Mouse (Mus musculus) cerebral cortex, adult 2 months (tissue): Measurements from ENCODE around the gene Gzmn.

Experiments used
- WGBS: fragments of 180-500 bp; shearing (Covaris S2); methylation state at CpG from one replicate; pipeline ENCODE4 v1.1.7; 2018; 5-methylcytosine and 5-hydroxymethylcytosine counted together

The Gzmn gene

DNA sequence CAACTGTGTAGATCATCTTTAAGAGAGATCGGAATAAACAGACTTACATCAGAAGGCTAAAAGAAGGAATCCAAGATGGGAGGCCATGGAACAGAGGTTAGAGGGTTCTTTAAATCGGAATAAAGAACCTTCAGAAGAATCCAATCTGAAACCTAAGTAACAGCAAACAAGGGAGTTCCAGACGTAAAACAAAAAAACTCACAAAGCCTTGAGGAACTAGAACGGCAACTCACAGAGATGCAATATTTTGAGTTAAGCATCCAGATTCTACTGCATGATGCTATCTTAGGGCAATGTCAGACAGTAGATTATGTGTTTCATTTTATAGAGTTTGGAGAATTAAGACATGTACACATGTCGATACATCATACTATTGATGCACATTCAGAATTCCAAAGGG lies at the start of gene Gzmn:
Gene Gzmn, minus strand, starts transcription at position 101 of the 400 bp plus-strand sequence.
- 93% methylated on average over 5 of the region's 5 CpGs for WGBS

DNA sequence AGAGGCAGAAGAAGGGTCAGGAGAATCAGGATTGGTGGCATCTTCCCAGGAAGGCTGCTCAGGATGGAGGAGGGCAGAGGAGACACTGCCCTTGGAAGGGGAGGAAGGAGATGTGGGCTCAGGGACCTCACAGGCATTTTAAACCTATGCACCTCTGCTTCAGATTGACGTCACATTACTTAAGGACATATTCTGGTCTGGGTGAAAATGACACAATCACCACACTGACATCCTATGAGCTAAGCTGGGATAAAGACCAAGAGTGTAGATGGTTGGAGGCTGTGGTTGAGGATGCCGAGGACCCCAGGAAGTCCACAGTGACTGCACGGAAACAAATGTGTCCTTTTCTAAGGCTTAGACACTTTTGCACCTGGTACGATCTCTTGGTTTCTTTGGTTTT lies 36.9 kb upstream of the Gzmn start, which contains the start of gene Gzmf:
Gene Gzmf, minus strand, starts transcription at position 101 of the 400 bp plus-strand sequence.
- WGBS = 96% methylated on average over 4 of the region's 4 CpGs

DNA sequence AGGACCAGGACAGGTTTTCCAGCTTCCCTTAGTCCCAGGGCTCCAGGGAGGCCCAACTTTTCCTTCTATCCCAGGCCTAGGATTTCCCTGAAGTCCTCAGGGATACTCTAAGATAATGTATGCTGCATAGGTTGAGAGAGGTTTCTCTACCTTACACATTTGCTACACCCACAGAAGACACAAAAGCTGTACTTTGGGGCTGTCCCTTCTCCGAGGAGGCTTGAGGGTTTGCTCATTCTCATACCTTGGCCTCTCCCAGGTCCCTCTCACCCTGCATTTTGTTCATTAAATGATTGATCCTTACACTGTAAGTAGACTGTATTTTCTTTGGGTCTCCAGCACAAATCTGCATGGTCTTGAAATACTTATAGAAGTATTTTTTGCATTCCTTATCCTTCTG lies 31.2 kb upstream of the Gzmn start:
- WGBS = 89% methylated on average over 1 of the region's 1 CpGs

DNA sequence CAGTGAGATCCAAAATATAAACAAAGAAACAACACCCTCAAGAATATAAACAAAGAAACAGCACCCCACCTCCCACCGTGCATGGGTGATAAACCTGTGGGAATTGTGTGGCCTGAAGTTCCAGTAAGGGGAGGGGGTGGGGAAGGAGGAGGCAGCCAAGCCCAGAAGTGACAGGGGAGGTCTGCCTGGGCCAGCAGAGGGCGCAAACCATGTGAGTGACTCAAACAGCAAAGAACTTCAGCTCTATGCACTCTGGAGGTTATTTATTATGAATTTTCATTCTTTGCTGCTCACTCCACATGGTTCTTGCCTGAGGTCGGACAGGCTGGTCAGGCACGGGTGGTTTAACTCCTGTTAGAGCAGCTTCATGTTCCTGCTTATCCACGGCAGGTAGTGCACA lies 30.6 kb upstream of the Gzmn start:
- 52% methylated on average over 5 of the region's 5 CpGs for WGBS

DNA sequence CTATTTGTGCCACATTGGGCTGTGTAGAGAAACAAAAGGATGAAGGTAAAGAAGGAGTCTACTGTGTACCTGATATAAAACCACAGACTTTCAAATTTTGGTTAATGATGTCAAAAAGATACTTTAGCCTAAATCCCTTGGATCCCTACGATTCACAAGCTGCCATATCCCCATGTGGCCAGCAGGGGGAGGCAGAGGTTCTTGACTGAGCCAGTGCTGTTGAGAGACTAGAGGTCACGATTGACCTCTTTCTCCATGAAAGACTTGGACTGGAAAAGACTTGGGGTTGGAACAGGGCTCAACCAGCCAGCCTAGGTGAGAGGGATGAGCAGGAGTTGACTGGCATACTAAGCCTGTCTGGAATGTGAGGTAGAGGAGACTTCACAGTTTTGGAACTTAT lies 29.6 kb upstream of the Gzmn start:
- 19% methylated on average over 2 of the region's 2 CpGs for WGBS

DNA sequence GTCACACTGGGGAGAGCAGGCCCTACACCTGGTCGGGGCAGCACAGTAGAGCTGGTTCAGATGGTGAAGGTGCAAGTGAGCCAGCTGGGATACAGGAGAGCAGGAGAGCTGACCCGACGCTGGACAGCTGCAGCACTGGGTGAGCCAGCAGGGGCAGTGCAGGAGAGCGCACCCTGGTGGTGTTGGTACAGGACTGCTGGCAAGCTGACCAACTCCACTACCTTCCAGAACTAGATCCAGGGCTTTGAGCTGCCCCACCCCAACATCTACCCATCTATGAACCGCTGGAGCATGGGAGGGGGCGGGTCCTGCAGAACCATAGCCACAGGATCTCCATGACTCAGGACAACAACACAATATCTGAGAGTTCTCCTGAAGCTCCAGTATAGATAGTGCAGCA lies 12.5 kb upstream of the Gzmn start:
- WGBS = 51% methylated on average over 6 of the region's 6 CpGs

DNA sequence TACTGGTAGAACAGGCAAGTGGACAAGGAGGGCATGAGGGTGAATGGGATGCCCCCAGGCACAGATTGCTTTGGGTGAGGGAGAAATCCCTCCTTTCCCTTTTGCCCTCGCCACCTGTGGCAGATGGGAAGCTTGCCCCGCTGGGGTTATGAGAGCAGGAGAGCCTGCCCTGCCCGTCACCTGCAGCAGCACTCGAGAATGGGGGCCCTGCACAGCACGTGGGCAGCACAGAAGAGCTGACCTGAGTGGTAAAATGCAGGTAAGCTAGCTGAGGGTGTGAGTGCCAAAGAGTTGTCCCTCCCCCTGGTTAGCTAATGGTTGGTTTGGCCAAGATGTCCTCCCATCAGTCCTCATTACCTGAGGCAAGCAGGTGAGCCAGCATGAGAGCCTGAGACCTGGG lies 12.1 kb upstream of the Gzmn start:
- WGBS = 78% methylated on average over 5 of the region's 5 CpGs

DNA sequence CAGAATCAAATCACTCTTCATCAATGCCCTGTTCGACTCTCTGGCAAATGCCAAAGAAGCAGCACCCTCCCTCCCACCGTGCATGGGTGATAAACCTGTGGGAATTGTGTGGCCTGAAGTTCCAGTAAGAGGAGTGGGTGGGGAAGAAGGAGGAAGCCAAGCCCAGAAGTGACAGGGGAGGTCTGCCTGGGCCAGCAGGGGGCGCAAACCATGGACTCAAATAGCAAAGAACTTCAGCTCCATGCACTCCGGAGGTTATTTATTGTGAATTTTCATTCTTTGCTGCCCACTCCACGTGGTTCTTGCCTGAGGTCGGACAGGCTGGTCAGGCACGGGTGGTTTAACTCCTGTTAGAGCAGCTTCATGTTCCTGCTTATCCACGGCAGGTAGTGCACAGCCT lies 3.3 kb upstream of the Gzmn start:
- WGBS = 28% methylated on average over 8 of the region's 8 CpGs

DNA sequence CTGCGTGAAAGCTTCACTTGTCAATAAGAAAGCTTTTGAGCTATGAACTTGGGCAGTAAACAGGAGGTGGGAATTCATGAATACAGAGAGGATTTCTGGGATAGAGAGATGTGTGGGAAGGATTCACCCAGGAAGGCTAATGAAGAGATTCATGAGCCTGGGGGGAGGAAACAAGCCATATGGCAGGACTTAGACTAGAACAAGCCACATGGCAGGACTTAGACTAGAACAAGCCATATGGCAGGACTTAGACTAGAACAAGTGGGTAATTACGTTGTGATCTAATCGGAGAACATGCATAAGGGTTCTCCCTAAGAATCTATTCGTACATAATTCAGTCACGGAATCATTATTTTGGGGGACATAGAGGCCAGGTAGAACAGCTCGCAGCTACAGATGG lies 1.0 kb downstream of the Gzmn start:
- WGBS = 63% methylated on average over 6 of the region's 6 CpGs

DNA sequence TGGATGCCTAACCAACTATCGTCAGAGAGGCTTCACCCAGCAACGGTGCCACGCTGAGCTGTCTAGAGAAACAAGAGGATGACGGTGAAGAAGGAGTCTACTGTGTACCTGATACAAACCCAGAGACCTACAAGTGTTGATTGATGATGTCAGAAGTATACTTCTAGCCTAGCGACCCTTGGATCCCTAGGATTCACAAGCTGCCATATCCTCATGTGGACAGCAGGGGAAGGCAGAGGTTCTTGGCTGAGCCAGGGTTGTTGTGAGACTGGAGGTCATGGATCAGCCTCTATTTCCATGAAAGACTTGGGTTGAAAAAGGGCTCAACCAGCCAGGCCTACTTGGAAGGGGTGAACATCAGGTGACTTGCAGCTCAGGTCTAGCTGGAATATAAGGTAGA lies 1.7 kb downstream of the Gzmn start:
- WGBS = 92% methylated on average over 5 of the region's 5 CpGs

DNA sequence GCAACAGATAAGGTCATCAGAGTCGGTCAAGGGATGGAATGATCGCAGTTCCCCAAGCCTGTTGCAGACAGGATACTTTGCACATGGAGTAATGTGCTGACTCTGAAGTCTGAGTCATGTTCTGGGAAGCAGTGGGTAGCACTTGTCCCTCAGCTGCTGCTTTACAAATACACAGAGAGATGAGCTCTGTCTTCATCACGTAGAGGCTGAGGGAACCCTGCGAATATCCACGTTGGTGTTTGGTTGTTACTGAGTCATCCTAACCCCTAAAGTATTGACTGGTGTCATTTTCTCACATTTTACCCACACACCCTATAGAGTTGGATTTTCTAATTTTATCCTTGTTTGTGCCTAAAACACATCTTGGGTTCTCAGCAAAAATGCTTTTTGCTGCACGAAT lies 6.4 kb downstream of the Gzmn start:
- 46% methylated on average over 6 of the region's 6 CpGs for WGBS

DNA sequence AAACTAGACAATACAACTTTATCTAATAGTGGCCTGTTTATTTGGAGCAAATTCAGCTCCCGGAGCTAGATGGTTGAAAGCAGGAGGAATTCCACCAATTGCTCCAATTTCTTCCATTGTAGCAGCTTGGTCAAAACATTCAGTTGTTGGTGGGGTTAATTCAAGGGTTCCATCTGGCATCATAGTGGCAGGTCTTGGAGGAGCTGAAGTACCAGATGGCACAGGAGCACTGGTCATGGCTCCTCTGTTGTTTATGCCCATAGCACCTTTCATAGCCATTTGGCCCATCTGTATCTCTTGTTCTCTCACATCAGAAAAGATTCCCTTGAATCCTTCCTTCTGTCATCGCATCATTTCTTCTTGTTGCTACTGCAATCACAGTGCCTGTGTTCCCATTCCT lies 12.3 kb downstream of the Gzmn start:
- WGBS = 80% methylated on average over 2 of the region's 2 CpGs

DNA sequence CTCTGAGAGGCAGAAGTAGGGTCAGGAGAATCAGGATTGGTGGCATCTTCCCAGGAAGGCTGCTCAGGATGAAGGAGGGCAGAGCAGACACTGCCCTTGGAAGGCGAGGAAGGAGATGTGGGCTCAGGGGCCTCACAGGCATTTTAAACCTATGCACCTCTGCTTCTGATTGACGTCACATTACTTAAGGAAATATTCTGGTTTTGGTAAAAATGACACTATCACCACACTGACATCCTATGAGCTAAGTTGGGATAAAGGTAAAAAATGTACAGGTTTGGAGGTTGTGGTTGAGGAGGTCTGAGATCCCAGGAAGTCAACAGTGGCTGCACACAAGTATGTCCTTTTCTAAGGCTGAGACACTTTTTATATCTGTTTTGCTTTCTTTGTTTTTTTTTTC lies 14.9 kb downstream of the Gzmn start, which contains the start of gene Gzmg:
Gene Gzmg, minus strand, starts transcription at position 101 of the 400 bp plus-strand sequence.
- WGBS = 91% methylated on average over 2 of the region's 2 CpGs

DNA sequence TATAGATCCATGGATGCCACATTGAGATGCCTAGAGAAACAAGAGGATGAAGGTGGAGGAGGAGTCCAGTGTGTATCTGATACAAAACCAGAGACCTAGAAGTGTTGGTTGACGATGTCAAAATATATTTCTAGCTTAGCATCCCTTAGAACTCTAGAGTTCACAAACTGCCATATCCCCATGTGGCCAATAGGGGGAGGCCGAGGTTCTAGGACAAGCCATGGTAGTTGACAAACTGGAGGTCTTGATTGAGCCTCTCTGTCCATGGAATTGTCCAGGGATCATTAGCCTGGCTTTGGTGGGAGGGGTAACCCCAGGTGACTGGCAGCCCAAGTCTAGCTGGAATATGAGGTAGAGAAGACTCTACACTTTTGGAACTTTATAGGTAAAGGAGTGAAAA lies 19.1 kb downstream of the Gzmn start:
- 69% methylated on average over 2 of the region's 2 CpGs for WGBS

DNA sequence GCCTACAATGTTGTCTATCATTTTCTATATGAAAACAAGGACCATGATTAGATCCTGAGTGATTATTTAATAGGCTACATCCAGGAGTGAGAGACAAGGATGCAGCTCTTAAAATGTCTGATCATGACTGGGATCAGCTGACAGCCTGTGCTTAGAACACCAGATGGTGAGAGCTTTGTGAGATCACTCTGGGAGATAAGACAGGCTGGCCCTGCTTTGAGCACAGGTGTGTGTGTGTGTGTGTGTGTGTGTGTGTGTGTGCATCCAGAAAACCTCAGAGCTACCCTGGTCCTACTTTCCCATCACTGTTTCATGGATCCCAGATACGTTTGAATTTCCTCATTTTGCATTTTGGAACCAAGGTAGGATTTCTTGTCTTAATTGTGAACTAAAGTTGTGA lies 40.7 kb downstream of the Gzmn start:
- WGBS = 77% methylated on average over 1 of the region's 1 CpGs

DNA sequence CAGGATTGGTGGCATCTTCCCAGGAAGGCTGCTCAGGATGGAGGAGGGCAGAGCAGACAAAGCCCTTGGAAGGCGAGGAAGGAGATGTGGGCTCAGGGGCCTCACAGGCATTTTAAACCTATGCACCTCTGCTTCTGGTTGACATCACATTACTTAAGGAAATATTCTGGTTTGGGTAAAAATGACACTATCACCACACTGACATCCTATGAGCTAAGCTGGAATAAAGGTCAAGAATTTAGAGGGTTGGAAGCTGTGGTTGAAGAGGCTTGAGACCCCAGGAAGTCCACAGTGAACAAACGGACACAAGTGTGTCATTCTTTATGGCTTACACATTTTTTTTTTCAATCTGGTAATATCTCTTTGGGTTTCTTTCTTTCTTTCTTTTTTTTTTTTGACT lies 41.9 kb downstream of the Gzmn start, which contains the start of gene Gzmd:
Gene Gzmd, minus strand, starts transcription at position 101 of the 400 bp plus-strand sequence.
- 85% methylated on average over 2 of the region's 2 CpGs for WGBS

DNA sequence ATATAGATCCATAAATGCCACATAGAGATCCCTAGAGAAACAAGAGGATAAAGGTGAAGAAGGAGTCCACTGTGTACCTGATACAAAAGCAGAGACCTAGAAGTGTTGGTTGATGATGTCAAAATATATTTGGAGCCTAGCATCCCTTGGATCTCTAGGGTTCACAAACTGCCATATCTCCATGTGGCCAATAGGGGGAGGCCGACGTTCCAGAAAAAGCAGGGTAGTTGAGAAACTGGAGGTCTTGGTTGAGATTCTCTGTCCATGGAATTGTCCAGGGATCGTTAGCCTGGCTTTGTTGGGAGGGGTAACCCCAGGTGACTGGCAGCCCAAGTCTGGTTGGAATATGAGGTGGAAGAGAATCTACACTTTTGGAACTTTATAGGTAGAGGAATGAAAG lies 46.1 kb downstream of the Gzmn start:
- 49% methylated on average over 3 of the region's 3 CpGs for WGBS

DNA sequence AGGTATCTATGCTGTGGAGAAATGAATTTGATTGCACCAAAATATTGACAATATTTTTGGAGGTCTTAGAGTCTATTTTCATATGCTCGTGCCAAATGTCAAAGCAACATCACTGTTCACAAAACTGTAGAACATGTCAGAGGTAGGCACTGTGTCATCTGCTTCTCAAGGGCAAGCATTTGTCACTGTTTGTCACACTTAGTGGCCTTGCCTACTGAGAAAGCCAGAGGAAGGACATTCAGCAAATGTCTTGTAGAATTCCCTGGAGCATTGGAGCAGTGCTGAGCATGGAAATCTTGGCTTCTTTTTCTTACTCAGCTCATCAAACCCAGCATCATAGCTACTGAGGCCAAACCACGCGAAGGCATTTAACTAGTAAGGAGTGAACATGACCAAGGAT lies 50.9 kb downstream of the Gzmn start:
- 85% methylated on average over 3 of the region's 3 CpGs for WGBS

DNA sequence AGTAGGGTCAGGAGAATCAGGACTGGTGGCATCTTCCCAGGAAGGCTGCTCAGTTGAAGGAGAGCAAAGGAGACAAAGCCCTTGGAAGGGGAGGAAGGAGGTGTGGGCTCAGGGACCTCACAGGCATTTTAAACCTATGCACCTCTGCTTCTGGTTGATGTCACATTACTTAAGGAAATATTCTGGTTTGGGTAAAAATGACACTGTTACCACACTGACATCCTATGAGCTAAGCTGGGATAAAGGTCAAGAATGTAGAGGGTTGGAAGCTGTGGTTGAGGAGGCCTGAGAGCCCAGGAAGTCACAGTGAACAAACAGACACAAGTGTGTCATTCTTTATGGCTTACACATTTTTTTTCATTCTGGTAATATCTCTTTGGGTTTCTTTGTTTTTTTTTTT lies 53.9 kb downstream of the Gzmn start, which contains the start of gene Gzme:
Gene Gzme, minus strand, starts transcription at position 101 of the 400 bp plus-strand sequence.

